Mouse (Mus musculus): ENCODE results near the gene Brsk1.

Gene Brsk1

DNA sequence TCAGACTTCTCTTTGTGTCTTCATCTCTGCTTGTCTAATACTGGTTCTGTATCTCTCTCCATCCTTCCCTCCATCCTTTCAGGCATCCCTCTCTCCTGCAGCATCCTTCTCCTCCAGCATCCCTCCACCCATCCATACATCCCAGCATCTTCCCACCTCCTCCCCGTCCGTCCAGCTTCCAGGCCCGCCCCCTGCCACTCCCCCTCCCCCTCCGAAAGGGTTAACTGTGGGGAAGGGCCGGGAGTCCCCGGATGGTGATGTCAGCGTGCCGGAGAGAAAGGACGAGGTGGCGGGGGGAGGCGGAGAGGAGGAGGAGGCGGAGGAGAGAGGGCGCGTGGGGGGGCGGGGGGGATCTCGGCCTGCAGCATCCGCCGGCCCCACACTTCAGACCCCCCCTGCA lies at the start of gene Brsk1:
TSS of gene Brsk1 (plus strand) at position 218 of the 400 bp plus-strand sequence.
- DNase-seq (ENCODE audit: low spot score in 2 of 2) = no peak

- DNase-seq (ENCODE audit: low spot score in 2 of 2) = no peak
These were observed 49.2 kb upstream of the Brsk1 start for GRCm38 (mm10) chr7:4641155-4641554.

GRCm38 (mm10) chr7:4641956-4642355 lies 48.4 kb upstream of the Brsk1 start:
- DNase-seq (ENCODE audit: low spot score in 2 of 2) = no peak

GRCm38 (mm10) chr7:4643225-4643624 lies 47.2 kb upstream of the Brsk1 start:
- DNase-seq (ENCODE audit: low spot score in 2 of 2) = no peak

GRCm38 (mm10) chr7:4646806-4647205 lies 43.6 kb upstream of the Brsk1 start:
- no peak for DNase-seq (ENCODE audit: low spot score in 2 of 2)

DNA sequence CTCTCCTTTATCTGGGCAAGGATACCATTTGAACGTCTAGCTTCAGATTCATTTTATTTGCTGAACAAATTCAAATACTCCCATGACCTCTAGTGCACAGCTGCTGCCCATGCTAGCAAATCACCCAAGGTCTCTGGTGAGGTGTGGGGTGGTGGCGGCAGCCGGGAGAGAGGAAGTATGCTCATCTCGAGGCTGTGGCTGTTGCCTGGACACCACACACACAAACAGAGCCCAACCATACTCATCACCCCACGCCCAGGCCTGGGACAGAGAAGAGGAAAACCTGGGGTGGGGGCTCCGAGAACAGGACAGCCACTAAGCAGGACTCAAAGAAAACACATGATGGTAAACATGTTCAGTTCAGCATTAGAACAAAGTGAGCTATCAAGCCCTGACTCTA lies 43.1 kb upstream of the Brsk1 start:
- peak; percentile 59 to 64 for DNase-seq (ENCODE audit: low spot score in 2 of 2)

- DNase-seq (ENCODE audit: low spot score in 2 of 2) = no peak
These were observed 42.4 kb upstream of the Brsk1 start for GRCm38 (mm10) chr7:4647992-4648391.

GRCm38 (mm10) chr7:4651581-4651980 lies 38.8 kb upstream of the Brsk1 start:
- peak; percentile 65 to 66 for DNase-seq (ENCODE audit: low spot score in 2 of 2)

DNA sequence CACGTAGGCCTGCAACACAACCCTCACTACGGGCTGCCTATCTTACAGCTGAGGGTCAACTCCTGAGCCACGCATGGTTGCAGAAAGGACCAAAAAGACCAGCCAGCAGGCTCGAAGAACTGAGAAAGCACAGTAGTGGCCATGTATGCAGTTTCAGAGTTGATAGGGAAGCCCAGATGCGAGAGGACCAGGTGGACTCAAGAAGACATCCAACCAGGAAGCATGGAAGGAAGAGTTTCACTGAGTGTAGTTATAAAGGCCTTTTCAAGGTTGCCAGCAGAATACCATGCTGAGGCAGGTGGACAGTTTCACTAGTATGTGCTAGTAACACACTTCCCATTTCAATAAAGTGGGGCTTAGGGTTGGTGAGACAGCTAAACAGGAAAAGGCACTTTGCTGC lies 37.7 kb upstream of the Brsk1 start:
- no peak for DNase-seq (ENCODE audit: low spot score in 2 of 2)

DNA sequence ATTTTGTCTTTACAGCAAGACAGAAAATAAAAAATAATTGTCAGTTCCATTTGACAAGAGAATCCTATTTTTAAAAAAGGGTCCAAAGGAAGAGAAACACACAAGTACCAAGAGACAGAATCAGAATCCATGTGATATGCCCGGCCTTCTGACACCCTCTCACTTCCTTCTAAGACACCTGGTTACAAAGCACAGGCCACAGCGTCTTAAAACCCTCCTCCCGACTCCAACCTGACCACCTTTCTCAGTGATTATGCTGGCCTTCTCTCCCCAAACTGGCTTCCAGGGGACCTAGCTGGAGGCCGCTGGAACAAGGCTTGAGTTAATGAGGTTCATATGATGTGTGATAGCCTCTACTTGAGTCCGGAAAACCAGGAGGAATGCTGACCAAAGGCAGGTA lies 37.1 kb upstream of the Brsk1 start:
- no peak for DNase-seq (ENCODE audit: low spot score in 2 of 2)

GRCm38 (mm10) chr7:4653780-4654179 lies 36.6 kb upstream of the Brsk1 start:
- peak; percentile 87 to 90 for DNase-seq (ENCODE audit: low spot score in 2 of 2)

DNA sequence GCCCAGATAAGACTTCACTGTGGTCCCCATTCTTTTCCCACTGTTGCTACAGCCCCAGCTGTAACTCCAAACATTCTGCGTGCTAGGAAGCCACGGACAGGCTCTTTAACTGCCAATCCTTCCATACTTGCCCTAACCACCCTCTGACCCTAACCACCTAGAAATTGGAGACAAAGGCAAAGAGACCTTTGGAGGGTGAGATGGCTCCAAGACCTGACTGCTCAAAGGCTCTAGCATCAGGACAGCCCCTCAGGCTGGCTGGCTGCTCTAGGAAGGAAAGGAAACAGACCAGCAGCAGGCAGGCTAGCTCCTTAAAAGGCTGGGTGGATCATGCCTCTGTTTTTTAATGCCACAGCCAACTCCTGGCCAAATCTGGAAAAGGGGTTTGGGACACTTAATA lies 36.2 kb upstream of the Brsk1 start:
- DNase-seq (ENCODE audit: low spot score in 2 of 2) = no peak

DNA sequence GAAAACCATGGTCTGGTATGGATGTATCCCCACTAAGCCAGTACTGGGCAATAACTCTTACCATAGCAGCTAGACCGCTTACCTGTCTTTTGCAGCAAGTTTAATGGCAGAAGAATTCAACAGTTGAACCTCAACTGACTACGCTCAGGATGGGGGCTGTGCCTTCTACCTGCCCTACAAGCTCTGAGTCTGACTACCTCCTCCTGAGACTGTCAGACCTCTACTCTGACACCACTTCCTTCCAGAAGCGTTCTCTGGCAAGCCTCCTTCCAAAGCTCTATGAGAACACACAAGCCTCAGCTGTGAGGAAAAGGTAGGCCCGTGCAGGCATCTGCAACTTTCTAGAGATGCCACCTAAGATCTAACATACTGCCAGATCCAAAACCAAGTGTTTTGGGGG lies 35.0 kb upstream of the Brsk1 start:
- no peak for DNase-seq (ENCODE audit: low spot score in 2 of 2)

DNA sequence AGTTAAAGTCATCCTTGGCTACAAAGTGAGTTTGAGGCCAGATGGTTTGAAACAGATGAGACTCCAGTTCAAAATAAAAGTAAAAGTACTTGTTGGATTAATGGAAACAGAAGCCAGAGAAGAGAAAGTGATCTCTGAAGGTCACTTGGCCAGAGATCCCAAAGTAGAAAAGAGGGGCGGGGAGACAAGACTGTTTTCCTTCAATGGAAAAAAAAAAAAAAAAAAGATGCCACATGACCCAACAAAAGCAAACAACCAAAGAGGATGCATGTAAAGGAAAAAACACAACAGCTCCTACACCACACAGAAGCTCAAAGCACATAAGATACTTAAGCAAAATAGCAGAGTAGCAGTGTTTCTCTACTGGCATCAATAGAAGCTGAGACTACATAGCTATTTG lies 34.5 kb upstream of the Brsk1 start:
- DNase-seq (ENCODE audit: low spot score in 2 of 2) = no peak

GRCm38 (mm10) chr7:4656818-4657217 lies 33.6 kb upstream of the Brsk1 start:
- no peak for DNase-seq (ENCODE audit: low spot score in 2 of 2)

DNA sequence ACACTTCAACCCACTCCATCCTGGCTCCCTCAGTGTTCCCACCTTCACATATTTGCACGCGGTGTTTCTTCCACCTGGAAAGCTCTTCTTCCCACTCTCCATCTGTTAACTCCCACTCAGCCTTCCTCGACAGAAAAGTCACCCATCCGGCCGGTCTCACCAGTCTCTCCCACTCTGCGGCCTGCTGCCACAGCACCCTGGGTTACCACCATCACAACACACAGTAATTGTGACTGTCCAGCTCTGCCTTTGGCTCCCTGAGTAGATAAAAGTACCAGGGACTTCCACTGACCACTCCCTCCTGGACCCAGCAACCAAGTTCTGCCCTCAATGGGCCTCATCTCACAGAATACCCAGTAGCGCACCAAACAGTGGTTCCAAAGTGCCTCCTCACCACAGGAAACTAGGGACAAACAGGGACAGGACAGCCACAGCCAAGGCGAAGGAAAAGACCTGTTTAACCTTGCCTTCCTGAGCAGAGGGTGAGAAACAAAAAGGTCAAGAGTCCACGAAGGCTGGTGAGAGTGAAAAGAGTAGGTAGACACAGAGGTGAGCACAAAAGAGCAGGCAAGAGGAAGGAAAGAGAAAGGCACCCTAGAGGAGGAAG lies 32.8 kb upstream of the Brsk1 start:
- DNase-seq (ENCODE audit: low spot score in 2 of 2) = no peak

DNA sequence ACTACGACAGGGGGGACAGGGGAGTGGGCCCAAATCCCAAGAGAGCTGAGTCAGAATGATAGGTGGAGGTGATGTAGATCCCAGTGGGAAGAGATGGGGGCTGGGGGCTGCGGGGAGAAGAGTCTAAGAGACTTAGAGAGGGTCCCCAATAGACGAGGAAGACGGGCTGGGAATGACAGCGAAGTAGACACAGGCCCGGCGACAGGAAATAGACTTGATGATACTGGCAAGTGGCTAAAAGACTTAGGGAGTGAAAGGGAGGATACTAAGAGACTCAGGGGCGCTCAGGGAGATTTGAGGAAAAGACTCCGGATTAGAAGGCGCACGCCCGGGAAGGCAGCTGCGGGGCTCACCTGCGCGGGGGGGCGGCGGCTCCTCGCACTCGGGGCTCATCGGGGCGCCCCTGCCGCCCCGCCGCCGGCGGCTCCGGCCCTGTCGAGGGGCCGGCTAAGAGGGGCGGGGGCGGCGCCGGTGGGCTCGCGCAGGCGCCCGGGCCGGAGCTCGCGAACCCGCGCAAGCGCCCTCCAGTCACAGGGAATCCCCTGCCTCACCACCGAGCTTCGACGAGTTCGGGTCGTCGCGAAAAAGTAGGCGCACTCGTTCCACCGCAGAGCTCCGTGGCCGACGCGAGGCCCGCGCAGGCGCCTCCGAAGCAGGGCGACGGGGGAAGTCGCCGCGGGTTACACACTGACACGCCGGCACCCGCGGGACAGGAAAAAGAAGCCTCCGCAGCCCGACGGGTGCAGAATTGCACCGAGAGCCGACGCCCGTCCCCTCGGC lies 32.1 kb upstream of the Brsk1 start:
- DNase-seq (ENCODE audit: low spot score in 2 of 2) = peak in 1 of 2 experiments; percentile 33

DNA sequence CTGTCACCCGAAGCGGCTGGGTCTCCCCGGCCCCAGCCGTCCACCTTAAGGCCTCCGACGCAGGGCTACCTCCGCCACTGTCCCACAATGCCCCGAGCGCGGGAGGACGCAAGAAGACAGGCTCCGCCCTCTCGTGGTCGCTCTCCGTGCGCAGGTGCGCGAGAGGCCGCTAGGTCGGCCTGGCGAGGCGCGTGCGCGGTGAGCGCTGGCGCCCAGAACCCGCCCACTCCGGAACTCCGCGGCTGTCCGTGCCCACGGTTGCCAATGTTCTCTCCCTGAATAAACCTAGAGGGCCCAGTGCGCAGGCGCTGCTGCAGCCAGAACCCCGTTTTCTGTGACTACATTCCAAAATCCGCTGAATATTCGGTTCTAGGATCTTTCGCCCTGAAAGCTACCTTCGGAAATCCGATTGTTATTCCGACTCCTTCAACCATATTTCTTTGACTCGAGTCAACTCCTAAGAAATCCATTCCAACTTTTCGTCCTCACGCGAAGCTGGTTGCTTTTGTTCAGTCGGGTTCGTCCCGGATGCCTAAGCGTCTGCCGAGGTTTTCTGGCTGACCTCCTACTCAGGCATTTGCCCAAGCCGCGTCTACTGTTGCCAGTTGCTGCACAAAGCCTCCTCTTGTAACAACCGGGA lies 31.4 kb upstream of the Brsk1 start, which contains the start of gene Ppp6r1:
TSS of gene Ppp6r1 (minus strand) at position 108 of the 640 bp plus-strand sequence.
- DNase-seq (ENCODE audit: low spot score in 2 of 2) = peak; percentile 98

DNA sequence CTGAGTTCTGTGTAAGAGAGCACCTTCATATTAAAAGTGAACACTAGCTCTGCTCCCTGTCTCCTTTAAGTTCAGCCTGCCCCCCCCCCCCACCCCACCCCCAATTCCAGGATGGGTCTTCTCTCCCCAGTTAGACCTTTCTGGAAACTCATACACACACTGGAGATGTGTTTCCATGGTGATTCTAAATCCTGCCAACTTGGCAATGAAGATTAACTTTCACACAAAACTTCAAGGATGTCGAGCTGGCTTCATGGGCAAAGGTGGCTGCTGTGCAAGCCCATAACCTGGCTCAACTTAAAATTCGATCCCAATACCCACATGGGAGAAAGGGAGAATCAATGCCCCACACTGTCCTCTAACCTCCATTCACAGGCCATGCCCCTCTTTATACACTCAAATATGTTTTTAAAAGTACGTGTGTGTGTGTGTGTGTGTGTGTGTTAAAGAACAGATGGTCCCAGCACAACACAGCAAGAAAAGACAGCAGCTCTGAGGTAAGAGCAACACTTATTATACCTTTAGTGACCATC lies 30.4 kb upstream of the Brsk1 start:
- no peak for DNase-seq (ENCODE audit: low spot score in 2 of 2)

DNA sequence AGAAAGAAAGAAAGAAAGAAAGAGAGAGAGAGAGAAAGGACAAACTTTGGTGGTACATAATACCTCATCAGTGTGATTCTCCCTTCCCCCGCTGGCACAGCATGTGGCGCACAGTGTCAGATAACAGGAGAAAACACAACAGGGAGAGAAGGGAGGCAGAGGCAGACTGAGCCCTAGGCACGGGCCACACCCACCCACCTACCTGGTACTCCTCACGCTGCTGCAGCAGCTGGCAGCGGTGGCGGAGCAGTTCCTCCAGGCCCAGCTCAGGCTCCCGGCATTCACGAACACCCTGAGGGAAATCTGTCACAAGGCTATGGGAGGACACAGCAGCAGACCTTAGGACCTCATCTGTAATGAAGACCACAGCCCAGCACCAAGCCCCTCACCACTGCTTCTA lies 27.2 kb upstream of the Brsk1 start:
- DNase-seq (ENCODE audit: low spot score in 2 of 2) = no peak

GRCm38 (mm10) chr7:4663742-4664141 lies 26.7 kb upstream of the Brsk1 start:
- no peak for DNase-seq (ENCODE audit: low spot score in 2 of 2)

- DNase-seq (ENCODE audit: low spot score in 2 of 2) = no peak
These were observed 23.5 kb upstream of the Brsk1 start for GRCm38 (mm10) chr7:4666871-4667270.

DNA sequence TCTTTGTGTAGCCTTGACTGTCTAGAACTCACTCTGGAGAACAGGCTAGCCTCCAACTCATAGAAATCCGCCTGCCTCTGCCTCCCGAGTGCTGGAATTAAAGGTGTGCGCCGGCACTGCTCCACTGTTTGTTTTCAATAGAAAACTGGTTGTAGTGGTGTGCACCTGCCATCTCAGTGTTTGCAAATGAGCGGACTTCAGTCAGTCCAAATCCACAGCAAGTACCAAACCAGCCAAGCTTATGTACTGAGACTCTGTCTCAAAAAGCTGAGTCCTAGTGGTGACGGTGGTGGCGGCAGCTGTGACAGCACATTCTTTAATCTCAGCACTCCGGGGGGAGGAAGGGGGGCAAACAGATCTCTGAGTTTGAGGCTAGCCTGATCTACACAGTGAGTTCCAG lies 21.9 kb upstream of the Brsk1 start:
- DNase-seq (ENCODE audit: low spot score in 2 of 2) = no peak

All from spleen, postnatal 36 days (tissue).